Mouse (Mus musculus) liver, embryonic 13.5 days (tissue): ENCODE results near the gene Lrig1. TPM values are rescaled to one million over a fixed set of nuclear protein-coding genes. Genes with fewer than 3 reads are reported as not detected.
A peak's percentile ranks its signal among the peaks of the same experiment; 100 is the strongest.

Experiments
- ATAC-seq: fragments of 200-750 bp; cut with Nextera tagmentation; 2 replicates; pipeline ENCODE4 v1.8.0; 2017; ENCODE audit warnings: low read depth, mild to moderate bottlenecking, moderate number of reproducible peaks, moderate library complexity
- DNase-seq: peaks from one replicate; pipeline ENCODE4 v3.0.0; 2022
- H3K27ac ChIP-seq: fragments of 300-500 bp; sonication (generic); 2 replicates; pipeline ENCODE4 v1.5.1; 2015; ENCODE audit warnings: moderate library complexity, mild to moderate bottlenecking, inconsistent platforms
- H3K27me3 ChIP-seq: fragments of 300-500 bp; sonication (generic); 2 replicates; pipeline ENCODE4 v1.6.1; 2015; ENCODE audit warnings: mild to moderate bottlenecking, inconsistent platforms
- H3K36me3 ChIP-seq: fragments of 300-500 bp; sonication (generic); 2 replicates; pipeline ENCODE4 v1.6.1; 2015; ENCODE audit warnings: mild to moderate bottlenecking, inconsistent platforms
- H3K4me1 ChIP-seq: fragments of 300-500 bp; sonication (generic); replicated peaks from 2 replicates; pipeline ENCODE4 v1.6.1; 2015; ENCODE audit warnings: inconsistent platforms
- H3K4me2 ChIP-seq: fragments of 300-500 bp; sonication (generic); 2 replicates; pipeline ENCODE4 v1.6.1; 2015; ENCODE audit warnings: inconsistent platforms, mild to moderate bottlenecking, moderate library complexity
- H3K4me3 ChIP-seq: fragments of 300-500 bp; sonication (generic); replicated peaks from 2 replicates; pipeline ENCODE4 v1.5.1; 2015; ENCODE audit warnings: mild to moderate bottlenecking, inconsistent platforms
- H3K9ac ChIP-seq: fragments of 300-500 bp; sonication (generic); 2 replicates; pipeline ENCODE4 v1.6.1; 2015; ENCODE audit warnings: mild to moderate bottlenecking, inconsistent platforms
- H3K9me3 ChIP-seq: fragments of 300-500 bp; sonication (generic); replicated peaks from 2 replicates; pipeline ENCODE4 v1.6.1; 2016; ENCODE audit warnings: inconsistent platforms
- WGBS: fragments of 180-500 bp; shearing (Covaris S2); methylation state at CpG from one replicate; pipeline ENCODE4 v1.1.7; 2015; ENCODE audit not compliant: insufficient replicate concordance; 5-methylcytosine and 5-hydroxymethylcytosine counted together
- polyA plus RNA-seq: library from polyadenylated mRNA; unstranded; fragments of >200 nt; fragmentation: Nextera tagmentation; extraction: Ambion mirVana; gene quantifications from 2 replicates; pipeline ENCODE4 v1.2.1, GENCODE M21; 2015

Lrig1 gene
- polyA plus RNA-seq, 1 experiment from 2014 or later: 1.6 TPM

DNA sequence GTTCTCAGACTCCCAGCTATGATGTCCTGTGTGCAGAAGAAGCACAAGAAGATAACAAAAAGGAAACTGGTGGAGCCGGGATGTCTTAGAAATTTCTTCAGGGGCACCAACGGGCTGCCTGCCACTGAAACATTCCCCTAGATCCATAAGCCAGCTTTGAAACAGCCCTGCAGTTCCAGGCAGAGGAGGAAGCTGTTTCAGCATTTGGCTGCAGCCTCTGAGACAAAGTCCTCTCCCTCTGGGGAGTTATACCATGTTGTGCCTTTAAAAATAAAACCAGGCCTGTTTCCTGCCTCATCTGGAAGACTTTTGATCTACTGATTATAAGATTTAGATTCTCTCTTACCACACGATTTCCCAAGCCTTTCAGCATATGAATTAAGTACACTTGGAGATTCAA is 55.3 kb downstream of the Lrig1 start:
- DNase-seq (no peak), ATAC-seq (no peak)
- Histone ChIP-seq H3K27ac (no peak overlapping the region), H3K9ac (no peak overlapping the region), H3K27me3 (no peaks in the 10 kb centered on the region), H3K4me3 (no peak overlapping the region), H3K4me1 (peaks cover 20% of the 10 kb centered on the region), H3K4me2 (no peak overlapping the region), H3K36me3 (no peaks in the 10 kb centered on the region), H3K9me3 (no peaks in the 10 kb centered on the region)
- WGBS: 54% methylated on average over 3 of the region's 3 CpGs

DNA sequence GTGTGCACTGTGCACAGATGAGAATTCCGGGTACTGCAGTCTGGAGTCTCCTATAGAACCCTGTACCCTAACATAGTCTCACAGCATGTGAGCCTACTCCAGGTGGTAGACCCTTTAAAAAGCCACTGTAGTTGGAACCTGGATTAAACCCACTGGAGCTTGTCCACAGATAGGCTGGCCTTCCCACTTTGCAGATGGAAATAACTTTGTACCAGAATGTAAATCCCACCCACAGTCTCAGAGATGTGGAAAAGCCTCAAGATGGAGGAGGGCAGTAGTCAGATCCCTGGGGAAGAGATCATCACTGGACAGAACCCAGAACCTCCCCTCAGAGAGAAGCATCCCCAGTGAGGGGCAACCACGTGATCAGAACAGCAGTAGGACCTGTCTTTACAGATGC is 56.0 kb downstream of the Lrig1 start:
- DNase-seq (no peak), ATAC-seq (no peak)
- Histone ChIP-seq H3K36me3 (no peaks in the 10 kb centered on the region), H3K27me3 (no peaks in the 10 kb centered on the region), H3K9ac (no peak overlapping the region), H3K9me3 (no peaks in the 10 kb centered on the region), H3K4me2 (no peak overlapping the region), H3K27ac (no peak overlapping the region), H3K4me3 (no peak overlapping the region), H3K4me1 (peaks cover 17% of the 10 kb centered on the region)
- WGBS: 41% methylated on average over 2 of the region's 2 CpGs

DNA sequence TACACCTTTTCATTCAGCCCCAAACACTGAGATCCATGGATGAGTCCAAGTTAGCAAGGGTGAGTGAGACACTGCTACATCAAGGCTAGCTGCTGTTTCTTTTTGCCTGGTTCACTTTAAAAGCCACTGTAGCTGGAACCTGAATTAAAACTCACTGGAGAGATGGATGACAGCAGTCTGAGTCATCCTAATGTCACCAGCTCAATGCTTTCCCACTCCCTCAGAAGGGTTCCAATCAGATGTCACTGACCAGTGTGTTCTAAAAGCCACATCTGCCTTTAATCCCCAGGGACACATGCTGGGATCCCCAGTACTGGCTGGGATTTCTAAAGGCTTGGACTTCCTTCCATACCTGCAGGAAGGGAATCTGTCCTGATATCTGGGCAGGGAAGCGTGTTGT is 57.9 kb downstream of the Lrig1 start:
- 41% methylated on average over 1 of the region's 1 CpGs for WGBS
- no peak for ATAC-seq
- Histone ChIP-seq H3K27me3 (no peaks in the 10 kb centered on the region), H3K4me2 (no peak overlapping the region), H3K4me1 (peaks cover 4% of the 10 kb centered on the region; the same call in 1 of the 2 replicates), H3K9me3 (no peaks in the 10 kb centered on the region), H3K36me3 (no peaks in the 10 kb centered on the region), H3K4me3 (no peak overlapping the region), H3K9ac (no peak overlapping the region), H3K27ac (no peak overlapping the region)
- DNase-seq: no peak

DNA sequence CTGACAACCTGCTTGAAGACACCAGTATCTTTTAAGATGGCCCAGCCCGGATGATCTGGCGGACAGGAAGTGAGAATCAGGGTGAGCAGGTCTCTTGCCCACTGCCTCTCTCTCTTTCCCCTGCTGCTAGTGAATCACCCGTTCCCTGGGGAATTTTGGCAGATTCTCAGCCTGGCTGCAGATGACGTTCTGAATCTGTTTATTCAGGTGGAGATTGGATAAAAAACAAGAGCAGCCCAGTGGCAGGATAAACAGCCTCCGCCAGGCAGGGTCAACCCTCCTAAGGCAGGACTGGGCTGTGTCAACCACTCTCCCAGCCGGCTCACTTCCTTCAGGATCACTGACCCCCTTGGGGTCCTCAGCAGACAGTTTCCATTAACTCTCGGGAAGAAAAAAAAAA is 59.7 kb downstream of the Lrig1 start:
- Histone ChIP-seq H3K9me3 (no peaks in the 10 kb centered on the region), H3K36me3 (no peaks in the 10 kb centered on the region), H3K27me3 (no peaks in the 10 kb centered on the region), H3K4me3 (no peak overlapping the region), H3K4me2 (no peak overlapping the region), H3K9ac (no peak overlapping the region), H3K27ac (no peak overlapping the region), H3K4me1 (peaks cover 10% of the 10 kb centered on the region; the same call in 1 of the 2 replicates)
- DNase-seq (no peak), ATAC-seq (no peak)
- WGBS: 35% methylated on average over 7 of the region's 7 CpGs

DNA sequence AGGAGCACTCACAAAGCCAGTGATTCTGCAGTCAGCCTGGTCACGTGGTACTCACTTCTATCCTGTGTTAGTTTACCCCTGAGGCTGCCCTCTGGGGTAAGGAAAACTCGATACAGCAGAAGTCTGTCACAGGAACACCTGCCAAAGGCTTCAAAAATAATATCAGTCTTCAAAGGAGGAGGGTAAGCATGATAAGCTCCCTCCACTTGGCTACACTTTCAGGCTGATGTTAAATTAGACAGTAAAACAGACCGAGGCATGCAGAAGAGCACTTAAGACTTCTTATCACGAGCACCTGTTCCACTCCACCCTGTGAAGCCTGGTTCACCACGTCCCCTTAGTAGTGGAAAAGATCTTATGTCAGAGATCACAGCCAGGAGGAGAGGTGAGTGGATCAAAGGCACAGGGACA is 62.9 kb downstream of the Lrig1 start:
- no peak overlapping the region for H3K27ac ChIP-seq
- peaks cover 10% of the 10 kb centered on the region; the same call in 1 of the 2 replicates for H3K4me1 ChIP-seq

DNA sequence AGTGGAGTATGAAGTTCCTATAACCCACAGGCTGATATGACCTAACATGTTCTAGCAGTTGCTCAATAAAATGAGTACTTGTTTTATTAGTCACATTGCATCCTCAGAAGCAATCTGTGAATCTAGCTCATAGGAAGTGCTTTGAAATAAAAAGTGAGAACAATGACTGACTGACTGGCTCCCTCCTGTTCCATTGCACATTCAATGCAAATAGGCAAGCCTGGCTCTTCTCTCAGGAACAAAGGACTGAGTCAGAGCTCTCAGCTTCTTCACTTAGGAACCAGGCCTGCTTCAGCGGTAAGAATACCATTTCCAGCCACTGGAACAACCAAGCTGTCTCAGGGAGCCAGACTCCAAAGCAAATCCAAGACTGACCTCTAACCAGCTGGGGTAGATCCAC is 64.6 kb downstream of the Lrig1 start:
- Histone ChIP-seq H3K27ac (no peak overlapping the region), H3K27me3 (no peaks in the 10 kb centered on the region), H3K9ac (no peak overlapping the region), H3K4me3 (no peak overlapping the region), H3K36me3 (no peaks in the 10 kb centered on the region), H3K4me1 (peaks cover 10% of the 10 kb centered on the region; the same call in 1 of the 2 replicates), H3K4me2 (no peak overlapping the region), H3K9me3 (no peaks in the 10 kb centered on the region)
- no peak for ATAC-seq
- DNase-seq: no peak
- 55% methylated on average over 1 of the region's 1 CpGs for WGBS

More for the DNA sequence above, 62.9 kb downstream of the Lrig1 start:
- Histone ChIP-seq H3K9me3 (no peaks in the 10 kb centered on the region), H3K4me3 (no peak overlapping the region), H3K4me2 (no peak overlapping the region), H3K27me3 (no peaks in the 10 kb centered on the region), H3K36me3 (no peaks in the 10 kb centered on the region), H3K9ac (no peak overlapping the region)
- ATAC-seq (peak; percentile 54; the same call in 1 of the 2 replicates), DNase-seq (no peak)
- WGBS: 26% methylated on average over 5 of the region's 5 CpGs

DNA sequence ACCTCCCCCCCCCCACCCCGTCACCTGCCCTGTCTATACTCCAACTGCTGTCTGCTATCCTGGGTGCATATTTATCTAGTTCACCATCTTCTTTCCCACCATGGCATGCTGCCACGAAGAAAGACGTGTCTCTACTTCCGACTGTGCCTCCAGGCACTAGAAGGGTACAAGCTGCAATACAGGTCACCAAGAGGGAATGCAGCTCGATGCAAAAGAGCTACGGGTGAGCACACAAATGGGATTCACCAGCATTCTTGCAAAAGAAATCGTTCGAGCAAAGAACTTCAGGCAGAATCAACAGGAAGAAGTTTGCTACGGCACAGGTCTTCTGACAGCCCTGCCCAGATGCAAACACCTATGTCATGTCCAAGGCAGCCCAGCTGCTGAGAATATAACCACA is 65.2 kb downstream of the Lrig1 start:
- ATAC-seq (no peak), DNase-seq (no peak)
- WGBS: 63% methylated on average over 9 of the region's 9 CpGs
- no peak overlapping the region for H3K27ac ChIP-seq
- peaks cover 10% of the 10 kb centered on the region; the same call in 1 of the 2 replicates for H3K4me1 ChIP-seq
- no peak overlapping the region for H3K4me2 ChIP-seq
- no peaks in the 10 kb centered on the region for H3K36me3 ChIP-seq
- no peak overlapping the region for H3K4me3 ChIP-seq
- H3K9ac ChIP-seq: no peak overlapping the region
- H3K9me3 ChIP-seq: no peaks in the 10 kb centered on the region
- H3K27me3 ChIP-seq: no peaks in the 10 kb centered on the region

DNA sequence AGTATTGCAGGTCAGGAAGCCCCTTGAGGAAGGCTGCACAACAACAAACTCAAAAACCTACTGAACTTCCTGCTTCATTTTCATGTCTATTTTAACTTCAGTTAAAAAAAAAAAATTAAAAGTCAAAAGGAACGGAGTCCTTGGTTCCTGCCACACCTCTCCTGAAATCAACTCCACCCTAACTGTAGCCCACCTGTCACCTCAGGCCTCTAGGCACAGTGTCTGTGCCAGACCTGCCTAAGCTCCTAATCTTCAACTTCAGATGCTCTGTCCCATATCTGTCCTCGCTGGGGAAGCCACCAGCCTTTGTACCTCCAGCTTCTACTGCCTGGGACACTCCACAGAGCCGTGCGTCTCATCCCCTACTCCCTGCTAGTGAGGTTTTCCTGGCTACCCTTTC is 65.7 kb downstream of the Lrig1 start:
- Histone ChIP-seq H3K4me3 (no peak overlapping the region), H3K4me2 (no peak overlapping the region), H3K4me1 (peaks cover 10% of the 10 kb centered on the region; the same call in 1 of the 2 replicates), H3K9me3 (no peaks in the 10 kb centered on the region), H3K27ac (no peak overlapping the region), H3K36me3 (no peaks in the 10 kb centered on the region), H3K9ac (no peak overlapping the region), H3K27me3 (no peaks in the 10 kb centered on the region)
- 47% methylated on average over 4 of the region's 4 CpGs for WGBS
- ATAC-seq (0 out of 2 replicates have a peak, but pooled peaks have one; percentile 43), DNase-seq (no peak)

DNA sequence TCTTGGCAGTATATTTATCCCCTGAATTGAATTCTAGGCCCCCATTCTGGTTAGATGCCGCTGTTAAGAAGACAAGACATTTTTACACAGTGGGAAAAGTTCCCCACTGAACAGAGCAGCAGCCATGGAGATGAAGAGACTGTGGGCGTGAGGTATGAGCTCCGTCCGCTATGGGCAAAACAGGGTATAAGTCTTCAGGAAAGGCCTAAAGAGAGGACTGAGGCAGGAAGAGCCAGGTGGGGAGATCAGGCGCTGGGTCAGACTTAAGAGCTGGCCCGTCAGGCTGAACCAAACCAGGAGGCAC is 68.2 kb downstream of the Lrig1 start:
- Histone ChIP-seq H3K4me3 (no peak overlapping the region), H3K27ac (no peak overlapping the region), H3K9ac (no peak overlapping the region), H3K27me3 (0 out of 2 replicates have a peak, but pooled peaks cover 3% of the 10 kb centered on the region), H3K4me2 (no peak overlapping the region), H3K9me3 (no peaks in the 10 kb centered on the region), H3K4me1 (peaks cover 2% of the 10 kb centered on the region; the same call in 1 of the 2 replicates), H3K36me3 (no peaks in the 10 kb centered on the region)
- no peak for DNase-seq
- no peak for ATAC-seq
- 70% methylated on average over 6 of the region's 6 CpGs for WGBS

DNA sequence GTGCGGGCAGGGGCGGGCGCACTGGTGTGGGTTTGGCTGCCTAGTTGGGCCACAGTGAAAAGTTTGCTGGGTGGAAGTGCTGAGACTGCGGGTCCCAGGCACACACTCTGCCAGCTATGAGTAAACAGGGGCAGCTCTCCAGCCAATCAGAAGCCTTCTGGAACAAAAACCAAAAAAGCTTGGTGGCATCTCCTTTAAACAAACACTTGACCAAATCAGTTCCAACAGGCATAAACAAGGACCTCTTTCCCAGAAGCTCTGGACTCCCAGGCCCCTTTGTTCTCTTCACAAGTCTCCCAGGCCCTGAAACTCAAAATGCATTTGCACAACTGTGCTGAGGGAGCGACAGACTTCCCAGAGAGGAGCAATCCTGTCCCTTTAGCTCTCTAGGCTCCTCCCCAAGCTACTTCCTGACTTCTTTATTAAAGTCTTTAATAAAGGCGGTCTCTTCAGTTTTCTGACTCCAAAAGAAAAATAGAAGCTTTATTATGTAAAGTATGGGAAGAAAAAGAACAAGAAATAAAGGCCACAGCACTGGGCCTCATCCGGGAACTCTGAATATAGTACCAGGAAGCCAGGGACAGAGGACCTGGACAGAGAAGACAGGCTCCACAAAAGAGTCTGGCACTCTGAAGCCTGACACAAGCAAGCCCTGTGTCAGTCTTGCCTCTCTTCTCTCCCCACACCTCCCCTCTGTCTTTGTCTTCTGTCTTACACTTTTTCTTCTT is 68.7 kb downstream of the Lrig1 start:
- ATAC-seq: no peak

DNA sequence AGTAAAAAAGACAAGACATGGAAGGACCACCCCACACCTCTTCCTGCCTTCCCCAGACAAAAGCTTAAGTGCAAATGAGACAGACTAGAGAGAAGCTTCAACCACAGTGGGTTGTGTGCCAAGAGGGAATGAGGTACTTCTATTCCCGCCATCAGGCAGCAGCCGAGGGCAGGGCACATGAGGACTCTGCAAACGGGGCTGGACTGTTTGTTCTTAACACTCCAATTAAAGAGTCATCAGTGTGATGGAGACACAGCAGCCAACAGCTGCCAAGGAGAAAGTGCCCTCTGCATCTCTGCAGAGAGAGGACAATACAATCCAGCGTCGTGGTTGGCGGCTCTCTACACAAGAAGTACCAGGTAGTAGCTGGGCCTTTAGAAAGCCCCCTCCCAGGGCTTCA is 71.2 kb downstream of the Lrig1 start:
- H3K9ac ChIP-seq: no peak overlapping the region
- no peak for DNase-seq
- 71% methylated on average over 6 of the region's 6 CpGs for WGBS
- ATAC-seq: no peak
- no peak overlapping the region for H3K4me2 ChIP-seq
- no peaks in the 10 kb centered on the region for H3K4me1 ChIP-seq
- 0 out of 2 replicates have a peak, but pooled peaks cover 3% of the 10 kb centered on the region for H3K27me3 ChIP-seq
- no peaks in the 10 kb centered on the region for H3K9me3 ChIP-seq
- H3K4me3 ChIP-seq: no peak overlapping the region
- H3K36me3 ChIP-seq: no peaks in the 10 kb centered on the region
- no peak overlapping the region for H3K27ac ChIP-seq

More for the DNA sequence above, 68.7 kb downstream of the Lrig1 start:
- Histone ChIP-seq H3K4me2 (no peak overlapping the region), H3K27ac (no peak overlapping the region), H3K9me3 (no peaks in the 10 kb centered on the region), H3K4me3 (no peak overlapping the region), H3K36me3 (no peaks in the 10 kb centered on the region), H3K9ac (no peak overlapping the region), H3K4me1 (no peaks in the 10 kb centered on the region), H3K27me3 (0 out of 2 replicates have a peak, but pooled peaks cover 3% of the 10 kb centered on the region)
- WGBS: 58% methylated on average over 7 of the region's 7 CpGs
- no peak for DNase-seq
